1 mouse cellular context compared by ENCODE assay signal in the genomic region with DNA sequence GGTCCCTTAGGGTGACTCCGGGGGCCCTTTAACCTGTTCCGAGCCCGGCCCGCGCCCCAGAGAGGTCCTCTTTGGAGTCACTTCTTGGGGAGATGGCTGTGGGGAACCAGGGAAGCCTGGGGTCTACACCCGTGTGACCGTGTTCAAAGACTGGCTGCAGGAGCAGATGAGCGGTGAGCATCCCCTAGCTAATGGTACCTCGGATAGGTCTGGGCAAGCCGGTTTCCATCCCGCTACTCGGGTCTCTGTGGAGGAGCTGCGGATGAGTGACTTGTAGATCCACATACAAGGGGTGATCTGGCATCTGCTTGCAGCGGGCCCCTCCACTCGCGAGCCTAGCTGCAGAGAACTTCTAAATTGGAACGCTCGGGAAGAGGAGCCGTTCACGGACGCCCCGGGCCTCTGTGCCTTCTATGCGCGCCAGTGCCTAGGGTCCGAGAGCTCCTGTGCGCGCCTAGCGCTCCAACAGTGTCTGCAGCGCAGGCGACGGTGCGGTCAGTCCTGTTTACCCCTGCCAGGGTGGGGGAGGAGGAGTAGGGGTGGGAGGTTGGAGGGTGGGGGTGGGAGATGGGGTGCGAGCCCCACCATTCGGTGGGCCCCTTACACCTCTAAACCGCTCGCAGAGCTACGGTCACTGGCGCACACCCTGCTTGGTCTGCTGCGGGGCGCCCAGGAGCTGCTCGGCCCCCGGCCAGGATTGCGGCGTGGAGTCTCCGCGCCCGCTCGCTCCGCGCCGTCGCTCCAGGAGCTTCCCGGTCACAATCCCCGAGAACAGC.
TF ChIP-seq lines count a peak whose summit lies in the region.

No protein-coding gene starts in this region.

TF ChIP-seq in CH12.LX, 34 proteins besides CTCF, POLR2A, EP300 and RAD21:
- no peak for TF ChIP-seq MAFK (IDR thresholded peaks at IDR 0.05; ENCODE audit: insufficient replicate concordance, low read length)
- TF ChIP-seq CHD1 (IDR thresholded peaks at IDR 0.05; ENCODE audit: low read depth, low read length): no peak
- no peak for TF ChIP-seq ZC3H11A (IDR thresholded peaks at IDR 0.05; ENCODE audit: low read depth, low read length)
- TF ChIP-seq CHD2 (IDR thresholded peaks at IDR 0.05; ENCODE audit: low read length): no peak
